Mouse (Mus musculus): Measurements from ENCODE around the gene Ethe1. TPM values are rescaled to one million over a fixed set of nuclear protein-coding genes. Genes with fewer than 3 reads are reported as not detected.

Ethe1 gene
- polyA plus RNA-seq, 1 experiment from 2014 or later = 39.9 TPM

DNA sequence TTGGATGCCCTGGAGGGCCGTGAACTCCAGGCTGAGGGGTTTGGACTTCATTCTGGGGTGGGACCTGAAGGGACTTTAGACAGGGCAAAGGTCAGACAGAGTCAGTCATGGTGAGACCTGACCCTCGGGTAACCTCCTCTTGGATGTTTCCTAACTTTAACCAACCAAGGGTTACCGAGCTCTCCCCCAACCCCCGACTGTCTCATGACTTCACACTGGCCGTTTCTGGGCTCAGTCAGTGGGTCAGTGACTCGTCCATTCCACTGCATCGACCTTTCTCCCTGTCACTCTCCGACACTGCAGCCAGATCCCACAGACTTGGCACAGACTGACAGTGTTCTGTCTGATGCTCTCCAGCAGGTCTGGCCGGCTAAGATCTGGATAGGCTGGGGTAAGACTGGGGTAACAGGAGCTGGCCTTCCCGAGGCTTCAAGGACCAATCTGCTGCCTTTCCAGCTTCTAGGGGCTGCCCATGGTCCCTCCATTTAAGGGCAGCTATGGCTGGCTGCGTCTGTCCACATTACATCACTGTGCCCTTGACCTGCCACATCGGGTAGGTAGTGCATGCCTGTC is 13.0 kb upstream of the Ethe1 start:
- no peak for DNase-seq (ENCODE audit: low spot score)

GRCm38 (mm10) chr7:24577811-24578210 is 9.5 kb upstream of the Ethe1 start:
- no peak for DNase-seq (ENCODE audit: low spot score)

GRCm38 (mm10) chr7:24584876-24585275 is 2.5 kb upstream of the Ethe1 start:
- DNase-seq (ENCODE audit: low spot score) = no peak

DNA sequence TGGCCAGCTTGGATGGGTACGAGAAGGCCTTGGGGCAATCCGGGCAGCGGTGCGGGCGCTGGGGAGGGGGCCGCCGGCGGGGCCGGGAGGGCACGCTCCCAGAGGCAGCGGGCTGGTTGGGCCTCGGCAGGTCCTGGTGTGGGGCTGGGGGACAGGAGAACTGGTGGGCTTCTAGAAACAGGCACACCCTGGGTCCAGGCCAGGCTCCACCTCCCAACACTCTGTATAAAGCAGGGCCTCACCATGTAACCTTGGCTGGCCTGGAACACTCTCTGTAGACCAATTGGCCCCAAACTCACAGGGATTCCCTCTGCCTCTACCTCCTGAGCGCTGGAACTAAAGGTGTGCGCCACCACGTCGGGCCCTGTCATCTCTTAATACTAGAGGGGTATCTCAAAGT is 1.3 kb upstream of the Ethe1 start:
- no peak for DNase-seq (ENCODE audit: low spot score)

- no peak for DNase-seq (ENCODE audit: low spot score)
Measured at GRCm38 (mm10) chr7:24586828-24587227, 515 bp upstream of the Ethe1 start.

DNA sequence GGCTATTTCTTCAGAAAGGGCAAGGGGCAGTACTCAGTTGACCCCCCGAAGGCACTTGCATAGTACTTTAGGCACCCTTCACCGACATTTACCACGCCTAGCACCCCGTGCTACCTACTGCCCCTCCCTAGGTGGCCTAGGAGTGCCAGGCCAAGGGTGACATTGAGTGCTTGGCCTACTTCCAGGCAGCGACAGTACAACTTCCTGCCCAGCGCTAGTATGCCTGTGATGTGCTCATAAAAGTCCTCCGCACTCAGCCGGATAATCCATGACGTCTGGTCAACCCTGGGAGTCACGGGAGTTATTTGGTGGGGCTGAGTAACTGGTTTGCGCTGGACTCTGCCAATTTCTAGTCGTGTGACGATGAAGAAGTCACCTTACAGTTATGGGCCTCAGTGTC is 993 bp downstream of the Ethe1 start:
- DNase-seq (ENCODE audit: low spot score) = no peak

DNA sequence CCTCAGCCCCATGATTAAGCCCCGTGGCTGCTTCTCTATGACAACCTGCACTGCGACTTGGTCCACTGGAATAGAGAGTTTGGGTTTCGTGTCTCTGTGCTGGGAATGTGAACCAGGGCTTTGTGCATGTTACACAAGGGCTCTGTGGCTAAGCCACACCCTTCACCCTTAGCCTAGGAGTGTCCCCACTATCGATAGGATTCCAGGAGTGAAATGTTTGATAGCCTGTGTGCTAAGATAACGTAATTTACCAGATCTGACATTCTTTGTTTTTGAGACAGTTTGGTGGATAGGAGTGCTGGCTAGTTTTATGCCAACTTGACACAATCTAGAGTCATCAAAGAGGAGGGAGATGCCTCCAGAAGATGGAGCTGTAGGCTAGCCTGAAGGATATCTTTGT is 4.4 kb downstream of the Ethe1 start:
- peak; percentile 1 for DNase-seq (ENCODE audit: low spot score)

DNA sequence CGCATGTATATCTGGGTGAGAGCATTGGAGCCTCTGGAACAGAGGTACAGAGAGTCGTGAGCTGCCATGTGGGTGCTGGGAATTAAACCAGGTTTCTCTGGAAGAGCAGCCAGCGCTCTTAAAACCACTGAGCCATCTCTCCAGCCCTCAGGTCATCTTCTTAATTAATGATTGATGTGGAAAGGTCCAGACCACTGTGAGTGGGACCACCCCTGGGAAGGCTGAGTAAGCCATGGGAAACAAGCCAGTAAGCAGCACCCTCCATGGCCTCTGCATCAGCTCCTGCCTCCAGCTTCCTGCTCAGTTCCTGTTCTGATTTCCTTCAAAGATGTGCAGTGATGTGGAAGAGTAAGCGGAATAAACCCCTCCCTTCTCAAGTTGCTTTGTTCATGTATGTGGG is 4.8 kb downstream of the Ethe1 start:
- DNase-seq (ENCODE audit: low spot score) = no peak

DNA sequence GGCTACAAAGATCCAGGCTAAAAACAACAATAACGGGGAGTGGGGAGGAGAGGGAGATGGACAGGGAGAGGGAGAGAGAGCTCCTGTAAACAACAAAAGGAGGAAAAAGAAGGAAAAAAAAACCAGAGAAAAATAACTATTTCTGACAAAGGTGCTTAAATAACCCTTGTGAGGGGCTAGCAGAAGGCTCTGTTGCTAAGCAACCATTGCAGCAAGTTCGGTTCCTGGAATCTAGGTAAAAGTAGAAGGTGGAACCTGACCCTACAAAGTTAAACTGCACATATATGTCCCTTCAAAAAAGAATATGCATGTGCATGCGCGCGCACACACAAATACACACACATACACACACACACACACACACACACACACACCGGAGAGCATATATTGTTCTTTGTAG is 5.4 kb downstream of the Ethe1 start:
- DNase-seq (ENCODE audit: low spot score) = no peak

GRCm38 (mm10) chr7:24593621-24594308 is 6.4 kb downstream of the Ethe1 start:
- peak; percentile 80 for DNase-seq (ENCODE audit: low spot score)

DNA sequence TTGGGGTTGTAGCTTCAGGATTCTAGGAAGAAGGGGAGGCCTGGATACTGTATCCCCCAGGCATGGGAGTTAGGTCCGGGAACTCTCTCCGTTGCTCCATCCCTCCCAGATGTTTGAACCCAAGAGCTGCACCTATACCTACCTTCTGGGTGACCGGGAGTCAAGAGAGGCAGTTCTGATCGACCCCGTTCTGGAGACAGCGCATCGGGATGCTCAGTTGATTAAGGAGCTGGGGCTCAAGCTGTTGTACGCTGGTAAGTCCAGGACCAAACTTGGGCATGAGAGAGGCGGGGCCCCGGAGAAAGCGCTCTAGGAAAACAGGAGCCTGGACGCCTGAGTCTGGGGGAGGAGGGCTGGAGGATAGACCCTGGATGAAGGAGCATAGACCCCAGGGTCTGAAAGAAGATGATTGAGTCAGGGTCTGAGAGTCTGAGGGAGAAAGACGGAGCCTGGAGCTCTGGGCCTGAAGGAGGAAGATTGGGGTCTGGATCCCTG is 7.0 kb downstream of the Ethe1 start:
- no peak for DNase-seq (ENCODE audit: low spot score)

DNA sequence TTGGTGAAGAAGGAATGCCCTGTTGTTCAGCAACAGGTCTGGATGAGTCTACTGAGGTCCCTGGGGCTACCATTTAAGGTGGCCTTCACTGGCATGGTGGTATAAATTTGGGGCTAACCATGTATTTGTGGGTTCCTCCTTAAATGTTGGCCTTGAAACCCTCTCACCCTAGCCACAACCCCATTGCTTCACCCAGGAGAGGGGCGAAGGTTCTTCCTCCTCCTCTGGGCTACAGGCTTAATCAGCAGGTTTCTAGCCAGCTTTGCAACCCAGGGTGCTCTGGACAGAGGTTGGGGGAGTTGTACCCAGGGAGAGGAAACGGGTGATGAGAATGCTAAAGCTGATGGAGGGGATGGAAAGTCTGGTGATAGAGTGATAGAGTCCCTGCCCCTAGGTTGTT is 8.1 kb downstream of the Ethe1 start:
- no peak for DNase-seq (ENCODE audit: low spot score)

DNA sequence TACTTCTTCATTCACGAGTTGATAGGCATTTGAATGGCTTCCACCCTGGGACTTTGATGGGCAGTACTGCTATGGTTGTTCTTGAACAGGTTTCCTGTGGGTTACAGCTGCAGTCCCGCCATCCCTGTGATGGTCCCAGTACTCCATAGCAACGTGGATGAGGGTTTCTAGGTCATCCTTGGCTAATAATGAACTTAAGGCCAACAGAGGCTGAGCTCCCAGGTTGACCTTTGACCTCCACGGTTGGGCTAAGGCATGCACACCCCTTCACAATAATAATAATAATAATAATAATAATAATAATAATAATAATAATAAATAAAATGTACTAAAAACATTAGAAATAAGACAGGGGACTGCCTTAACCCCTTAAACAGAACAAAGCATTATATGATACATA is 10.8 kb downstream of the Ethe1 start:
- no peak for DNase-seq (ENCODE audit: low spot score)

DNA sequence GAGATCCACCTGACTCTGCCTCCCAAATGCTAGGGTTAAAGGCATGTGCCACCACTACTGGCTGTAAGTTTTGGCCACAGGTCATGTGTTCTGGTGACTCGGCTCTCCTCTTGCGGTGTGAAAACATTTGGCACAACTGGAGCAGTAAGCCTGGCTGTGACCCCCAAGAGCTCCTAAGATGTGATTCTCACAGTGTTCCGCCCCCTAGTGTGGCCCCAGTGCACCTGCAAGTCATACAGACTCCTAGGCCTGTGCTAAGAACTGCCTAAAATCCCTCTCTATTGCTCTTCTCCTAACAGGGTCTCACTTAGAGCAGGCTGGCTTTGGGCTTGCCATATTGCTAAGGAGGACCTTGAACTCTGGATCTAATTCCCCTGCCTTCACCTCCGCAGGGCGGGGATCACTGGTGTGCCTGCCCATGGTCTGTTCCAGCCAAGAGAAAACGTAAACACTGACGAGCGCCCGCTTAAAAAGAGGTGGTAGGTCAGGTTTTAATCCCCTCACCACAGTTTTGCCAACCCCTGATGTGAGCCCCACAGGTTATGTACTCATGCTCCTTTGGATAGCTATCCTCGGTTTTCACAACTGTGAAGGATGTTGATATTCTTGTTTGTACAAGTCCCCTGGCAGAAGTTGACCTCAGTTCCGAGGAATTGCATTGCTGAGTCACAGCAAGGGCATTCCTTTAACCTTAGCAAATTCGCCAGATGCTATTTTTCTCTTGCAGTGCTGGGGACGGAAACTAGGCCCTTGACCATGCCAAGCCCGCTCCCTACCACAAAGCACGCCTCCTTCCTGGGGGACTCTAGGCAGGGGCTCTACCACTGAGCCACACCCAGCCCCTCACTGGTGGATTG is 12.1 kb downstream of the Ethe1 start:
- DNase-seq (ENCODE audit: low spot score) = no peak

GRCm38 (mm10) chr7:24600941-24601597 is 13.7 kb downstream of the Ethe1 start:
- DNase-seq (ENCODE audit: low spot score) = peak; percentile 94

GRCm38 (mm10) chr7:24605561-24605960 is 18.2 kb downstream of the Ethe1 start:
- DNase-seq (ENCODE audit: low spot score) = no peak

DNA sequence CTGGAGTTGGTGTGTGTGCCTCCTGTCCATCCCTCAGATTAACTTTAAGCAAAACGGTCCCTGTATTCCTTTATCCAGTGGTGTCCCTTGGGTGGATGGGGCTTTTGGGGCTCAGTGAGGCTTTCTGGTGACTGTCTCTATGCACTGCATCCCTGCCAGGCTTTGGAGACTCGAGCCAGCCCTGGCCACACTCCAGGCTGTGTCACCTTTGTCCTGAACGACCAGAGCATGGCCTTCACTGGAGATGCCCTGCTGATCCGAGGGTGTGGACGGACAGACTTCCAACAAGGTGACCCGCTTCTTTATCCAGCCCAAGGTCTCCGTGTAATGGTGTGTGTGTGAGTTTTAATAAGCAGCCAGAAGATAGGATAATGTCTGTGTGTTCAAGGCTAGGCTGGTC is 18.7 kb downstream of the Ethe1 start:
- DNase-seq (ENCODE audit: low spot score) = no peak

DNA sequence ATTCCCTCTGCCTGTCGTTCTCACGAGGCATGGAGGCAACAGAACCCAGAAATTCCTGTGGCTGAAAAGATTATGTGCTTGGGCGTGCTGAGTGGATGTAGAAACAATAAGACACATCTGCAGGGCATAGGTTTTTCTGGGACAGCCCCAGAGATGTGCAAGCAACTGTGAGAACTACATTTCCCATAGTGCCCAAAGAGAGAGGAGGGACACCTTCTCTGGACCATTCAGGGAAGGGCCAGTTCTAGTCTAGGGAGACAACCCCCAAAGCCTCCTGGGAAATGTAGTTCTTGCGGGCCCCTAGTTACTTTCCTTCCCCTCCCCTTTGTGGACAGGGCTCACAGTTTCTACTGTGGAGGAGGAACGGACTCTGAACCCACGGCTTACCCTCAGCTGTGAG is 20.7 kb downstream of the Ethe1 start:
- DNase-seq (ENCODE audit: low spot score) = peak; percentile 91

DNA sequence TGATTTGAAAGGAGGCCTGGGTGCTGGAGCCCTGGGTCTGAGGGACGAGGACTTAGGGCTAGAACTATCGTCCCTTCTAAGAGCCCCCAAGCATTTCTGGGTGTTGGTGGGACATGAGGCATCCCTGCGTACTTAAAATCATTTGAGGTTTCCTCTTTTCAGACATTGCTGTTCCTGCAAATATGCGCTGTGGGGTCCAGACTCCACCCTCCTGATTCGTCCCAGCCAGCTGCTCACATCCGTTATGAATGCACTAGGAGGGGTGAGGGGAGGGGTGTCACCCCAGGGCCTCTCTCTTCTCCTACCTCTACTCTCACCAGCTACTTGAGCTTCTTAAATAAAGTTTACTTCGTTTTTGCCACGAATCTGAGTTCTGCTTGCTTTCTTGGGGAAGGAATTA is 21.2 kb downstream of the Ethe1 start:
- peak; percentile 82 for DNase-seq (ENCODE audit: low spot score)

DNA sequence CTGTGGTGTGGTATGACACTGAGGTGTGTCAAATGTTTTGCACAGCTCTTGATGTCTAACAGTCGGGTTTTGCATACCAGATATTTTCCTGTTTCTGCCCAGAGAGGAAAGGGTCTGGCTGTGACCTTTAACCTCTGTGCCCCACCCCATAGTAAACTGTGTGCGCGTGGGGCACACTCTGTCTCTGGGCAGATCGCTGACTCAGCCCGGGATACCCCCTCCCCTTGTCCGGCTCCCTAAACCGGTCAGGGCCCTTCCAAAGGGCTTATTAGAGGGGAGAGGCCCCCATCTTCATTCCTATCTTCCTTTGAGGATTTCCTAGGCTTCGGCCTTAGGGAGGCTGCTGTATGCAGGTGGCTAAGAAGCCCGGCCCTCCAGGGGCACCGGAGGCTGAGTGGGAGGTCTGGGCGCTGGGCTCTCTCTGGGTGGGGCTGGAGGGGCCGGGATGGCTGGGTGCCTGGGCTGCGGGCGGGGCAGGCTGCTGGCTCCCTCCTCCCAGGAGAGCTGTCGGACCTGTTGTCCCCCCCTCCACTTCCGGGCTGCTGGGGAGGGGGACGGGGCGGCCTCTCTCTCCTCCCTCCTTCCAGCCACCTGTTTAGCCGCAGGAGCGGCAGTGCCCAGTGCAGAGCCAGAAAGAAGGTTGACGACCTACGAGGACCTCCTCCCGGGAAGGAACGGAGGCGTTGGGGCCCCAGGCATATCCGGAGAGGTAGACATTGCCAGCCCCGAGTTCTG is 23.0 kb downstream of the Ethe1 start, which contains the start of gene Phldb3:
TSS of gene Phldb3 (plus strand) at position 620 of the 735 bp plus-strand sequence.
- peak; percentile 60 for DNase-seq (ENCODE audit: low spot score)

Data from thymus, postnatal 0 days (tissue).